Mouse (Mus musculus) hindbrain, embryonic 15.5 days (tissue): ENCODE results near the gene Cyp2u1. TPM values are rescaled to one million over a fixed set of nuclear protein-coding genes. Genes with fewer than 3 reads are reported as not detected.

Source experiments
- ATAC-seq: fragments of 200-750 bp; cut with Nextera tagmentation; 2 replicates; pipeline ENCODE4 v1.8.0; 2017; ENCODE audit warnings: low read depth, moderate number of reproducible peaks, moderate TSS enrichment; ENCODE audit not compliant: low FRiP score
- H3K27ac ChIP-seq: fragments of 300-500 bp; sonication (generic); replicated peaks from 2 replicates; pipeline ENCODE4 v1.5.1; 2015; ENCODE audit warnings: mild to moderate bottlenecking, inconsistent platforms
- H3K27me3 ChIP-seq: fragments of 300-500 bp; sonication (generic); 2 replicates; pipeline ENCODE4 v1.6.1; 2015; ENCODE audit warnings: control low read depth, inconsistent platforms
- H3K36me3 ChIP-seq: fragments of 300-500 bp; sonication (generic); 2 replicates; pipeline ENCODE4 v1.6.1; 2015; ENCODE audit warnings: control low read depth, inconsistent platforms
- H3K4me1 ChIP-seq: fragments of 300-500 bp; sonication (generic); replicated peaks from 2 replicates; pipeline ENCODE4 v1.6.1; 2015; ENCODE audit warnings: control low read depth, inconsistent platforms
- H3K4me2 ChIP-seq: fragments of 300-500 bp; sonication (generic); 2 replicates; pipeline ENCODE4 v1.6.1; 2015; ENCODE audit warnings: moderate library complexity, mild to moderate bottlenecking, inconsistent platforms
- H3K4me3 ChIP-seq: fragments of 300-500 bp; sonication (generic); 2 replicates; pipeline ENCODE4 v1.5.1; 2015; ENCODE audit warnings: mild to moderate bottlenecking, inconsistent platforms
- H3K9ac ChIP-seq: fragments of 300-500 bp; sonication (generic); 2 replicates; pipeline ENCODE4 v1.6.1; 2015; ENCODE audit warnings: inconsistent platforms
- H3K9me3 ChIP-seq: fragments of 300-500 bp; sonication (generic); 2 replicates; pipeline ENCODE4 v1.6.1; 2016; ENCODE audit warnings: control low read depth, inconsistent platforms
- WGBS: fragments of 180-500 bp; shearing (Covaris S2); methylation state at CpG from one replicate; pipeline ENCODE4 v1.1.7; 2015; 5-methylcytosine and 5-hydroxymethylcytosine counted together
- polyA plus RNA-seq: library from polyadenylated mRNA; unstranded; fragments of >200 nt; fragmentation: Nextera tagmentation; extraction: Ambion mirVana; gene quantifications from 2 replicates; pipeline ENCODE4 v1.2.1, GENCODE M21; 2015

Cyp2u1 gene
- polyA plus RNA-seq, 1 experiment from 2014 or later: 8.5 TPM

- Histone ChIP-seq H3K4me1 (peaks cover 13% of the 10 kb centered on the region), H3K9me3 (no peaks in the 10 kb centered on the region), H3K36me3 (no peaks in the 10 kb centered on the region), H3K4me3 (no peak overlapping the region), H3K27ac (no peak overlapping the region), H3K27me3 (no peaks in the 10 kb centered on the region), H3K9ac (no peak overlapping the region), H3K4me2 (no peak overlapping the region)
- whole genome bisulfite sequencing: 84% methylated on average over 9 of the region's 9 CpGs
- ATAC-seq: no peak
These were observed 3.9 kb downstream of the Cyp2u1 start for GRCm38 (mm10) chr3:131299078-131299477.

GRCm38 (mm10) chr3:131296893-131297292, 6.1 kb downstream of the Cyp2u1 start:
- H3K9me3 ChIP-seq: no peaks in the 10 kb centered on the region
- H3K27ac ChIP-seq: no peak overlapping the region
- no peaks in the 10 kb centered on the region for H3K27me3 ChIP-seq
- H3K9ac ChIP-seq: no peak overlapping the region
- H3K4me3 ChIP-seq: no peak overlapping the region
- H3K4me1 ChIP-seq: peaks cover 8% of the 10 kb centered on the region
- no peak overlapping the region for H3K4me2 ChIP-seq
- peaks cover under 1% of the 10 kb centered on the region; the same call in 1 of the 2 replicates for H3K36me3 ChIP-seq
- 89% methylated on average over 7 of the region's 7 CpGs for WGBS
- ATAC-seq: no peak

GRCm38 (mm10) chr3:131295513-131296200, 7.4 kb downstream of the Cyp2u1 start:
- ATAC-seq: no peak
- H3K4me3 ChIP-seq: no peak overlapping the region
- H3K27ac ChIP-seq: no peak overlapping the region
- peaks cover 5% of the 10 kb centered on the region; the same call in 1 of the 2 replicates for H3K36me3 ChIP-seq
- 91% methylated on average over 12 of the region's 12 CpGs for WGBS
- H3K27me3 ChIP-seq: no peaks in the 10 kb centered on the region
- no peak overlapping the region for H3K9ac ChIP-seq
- no peaks in the 10 kb centered on the region for H3K9me3 ChIP-seq
- H3K4me1 ChIP-seq: no peaks in the 10 kb centered on the region
- no peak overlapping the region for H3K4me2 ChIP-seq

- no peak for ATAC-seq
- Histone ChIP-seq H3K4me1 (no peaks in the 10 kb centered on the region), H3K36me3 (peaks cover 5% of the 10 kb centered on the region; the same call in 1 of the 2 replicates), H3K27me3 (no peaks in the 10 kb centered on the region), H3K27ac (no peak overlapping the region), H3K4me3 (no peak overlapping the region), H3K9me3 (no peaks in the 10 kb centered on the region), H3K9ac (no peak overlapping the region), H3K4me2 (no peak overlapping the region)
- 59% methylated on average over 3 of the region's 3 CpGs for WGBS
These were observed 8.5 kb downstream of the Cyp2u1 start for GRCm38 (mm10) chr3:131294503-131294902.

GRCm38 (mm10) chr3:131292959-131293358, 10.1 kb downstream of the Cyp2u1 start:
- no peak for ATAC-seq
- Histone ChIP-seq H3K36me3 (peaks cover 5% of the 10 kb centered on the region; the same call in 1 of the 2 replicates), H3K27me3 (no peaks in the 10 kb centered on the region), H3K4me2 (no peak overlapping the region), H3K4me1 (no peaks in the 10 kb centered on the region), H3K9me3 (no peaks in the 10 kb centered on the region), H3K4me3 (no peak overlapping the region), H3K9ac (no peak overlapping the region), H3K27ac (no peak overlapping the region)
- 77% methylated on average over 3 of the region's 3 CpGs for WGBS

GRCm38 (mm10) chr3:131292349-131292748, 10.7 kb downstream of the Cyp2u1 start:
- 98% methylated on average over 2 of the region's 2 CpGs for WGBS
- Histone ChIP-seq H3K9me3 (no peaks in the 10 kb centered on the region), H3K27me3 (no peaks in the 10 kb centered on the region), H3K4me1 (no peaks in the 10 kb centered on the region), H3K9ac (no peak overlapping the region), H3K27ac (no peak overlapping the region), H3K4me2 (no peak overlapping the region), H3K4me3 (no peak overlapping the region), H3K36me3 (peaks cover 5% of the 10 kb centered on the region; the same call in 1 of the 2 replicates)
- ATAC-seq: no peak

GRCm38 (mm10) chr3:131291890-131292289, 11.1 kb downstream of the Cyp2u1 start:
- H3K27me3 ChIP-seq: no peaks in the 10 kb centered on the region
- H3K36me3 ChIP-seq: peaks cover 5% of the 10 kb centered on the region; the same call in 1 of the 2 replicates
- no peak overlapping the region for H3K9ac ChIP-seq
- 86% methylated on average over 4 of the region's 4 CpGs for WGBS
- H3K4me1 ChIP-seq: no peaks in the 10 kb centered on the region
- no peaks in the 10 kb centered on the region for H3K9me3 ChIP-seq
- H3K4me3 ChIP-seq: no peak overlapping the region
- no peak overlapping the region for H3K4me2 ChIP-seq
- ATAC-seq: no peak
- H3K27ac ChIP-seq: no peak overlapping the region

- no peak overlapping the region for H3K27ac ChIP-seq
- peaks cover 8% of the 10 kb centered on the region for H3K4me1 ChIP-seq
- WGBS: 91% methylated on average over 4 of the region's 4 CpGs
- H3K4me2 ChIP-seq: no peak overlapping the region
- H3K36me3 ChIP-seq: no peaks in the 10 kb centered on the region
- ATAC-seq: no peak
- H3K4me3 ChIP-seq: no peak overlapping the region
- peaks cover 5% of the 10 kb centered on the region; the same call in 1 of the 2 replicates for H3K27me3 ChIP-seq
- H3K9ac ChIP-seq: no peak overlapping the region
- H3K9me3 ChIP-seq: no peaks in the 10 kb centered on the region
These were observed 28.9 kb downstream of the Cyp2u1 start for GRCm38 (mm10) chr3:131274151-131274550.

- Histone ChIP-seq H3K36me3 (no peaks in the 10 kb centered on the region), H3K4me1 (peaks cover 8% of the 10 kb centered on the region), H3K9me3 (no peaks in the 10 kb centered on the region), H3K27ac (no peak overlapping the region), H3K27me3 (peaks cover 5% of the 10 kb centered on the region; the same call in 1 of the 2 replicates), H3K4me3 (peak overlapping the region; percentile 60), H3K4me2 (peak overlapping the region; percentile 74), H3K9ac (peak overlapping the region; percentile 53)
- no peak for ATAC-seq
- WGBS: 67% methylated on average over 10 of the region's 10 CpGs
These were observed 30.5 kb downstream of the Cyp2u1 start for GRCm38 (mm10) chr3:131272374-131273100.

GRCm38 (mm10) chr3:131271559-131272373, 31.3 kb downstream of the Cyp2u1 start, which contains the start of gene Hadh:
Gene Hadh, minus strand, starts transcription at chr3:131272101.
- Histone ChIP-seq H3K9ac (peak within 1 kb of the TSS; percentile 53), H3K4me3 (peak within 1 kb of the TSS; percentile 60), H3K36me3 (no peaks in the 10 kb centered on the region), H3K27me3 (peaks cover 5% of the 10 kb centered on the region; the same call in 1 of the 2 replicates), H3K9me3 (no peaks in the 10 kb centered on the region), H3K4me2 (peak within 1 kb of the TSS; percentile 74), H3K27ac (peak within 1 kb of the TSS; percentile 46; the same call in 1 of the 2 replicates), H3K4me1 (peaks cover 8% of the 10 kb centered on the region)
- WGBS: under 1% methylated on average over 51 of the region's 54 CpGs
- peak; percentile 93 for ATAC-seq

- Histone ChIP-seq H3K4me1 (peaks cover 8% of the 10 kb centered on the region), H3K27me3 (peaks cover 5% of the 10 kb centered on the region; the same call in 1 of the 2 replicates), H3K9ac (no peak overlapping the region), H3K36me3 (no peaks in the 10 kb centered on the region), H3K27ac (no peak overlapping the region), H3K4me3 (peak overlapping the region; percentile 60), H3K9me3 (no peaks in the 10 kb centered on the region), H3K4me2 (peak overlapping the region; percentile 74)
- ATAC-seq: no peak
- 12% methylated on average over 8 of the region's 8 CpGs for WGBS
These were observed 31.9 kb downstream of the Cyp2u1 start for GRCm38 (mm10) chr3:131271157-131271556.
